Mouse (Mus musculus) layer of hippocampus, adult 9-10 months (tissue): ENCODE data around the gene Prl2c2.
"Not testable (repeated sequence)": the region's sequence is repeated elsewhere in the genome, so short reads cannot be mapped to it uniquely, and the experiment has no call there.

Experiments used
- DNase-seq: peaks from one replicate; pipeline ENCODE4 v3.0.0; 2022; ENCODE audit warnings: low spot score

The Prl2c2 gene

GRCm38 (mm10) chr13:13005283-13005682, at the start of gene Prl2c2:
Prl2c2 (minus strand) TSS chr13:13005383.
- not testable (repeated sequence) for DNase-seq

GRCm38 (mm10) chr13:13025872-13026271, 20.7 kb upstream of the Prl2c2 start:
- DNase-seq, result not testable (repeated sequence)

GRCm38 (mm10) chr13:13013993-13014549, 8.9 kb upstream of the Prl2c2 start:
- not testable (repeated sequence) for DNase-seq
